Mouse (Mus musculus): Measurements from ENCODE around the gene Mfap5.
A peak's percentile ranks its signal among the peaks of the same experiment; 100 is the strongest.
"Not testable (repeated sequence)": the region's sequence is repeated elsewhere in the genome, so short reads cannot be mapped to it uniquely, and the experiment has no call there.

The Mfap5 gene

DNA sequence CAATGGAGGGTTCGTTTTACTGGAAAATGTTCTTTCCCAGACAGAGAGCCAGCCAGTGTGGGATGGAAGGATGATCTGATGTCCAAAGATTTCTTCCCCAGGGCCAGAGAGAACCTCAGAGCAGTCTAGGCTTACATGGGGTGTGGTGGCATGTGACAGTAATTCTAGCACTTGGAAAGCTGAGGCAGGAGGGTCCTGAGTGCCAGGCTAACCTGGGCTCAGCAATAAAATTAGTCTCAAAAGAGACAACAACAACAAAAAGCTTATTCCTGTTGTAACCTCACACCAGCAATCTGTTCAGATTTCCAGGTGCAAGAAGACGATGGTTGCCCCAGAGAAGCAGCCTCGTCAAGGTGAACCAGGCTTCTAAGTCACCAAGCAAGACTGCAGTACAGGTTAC is at the start of gene Mfap5:
Gene Mfap5 (plus strand): TSS at position 301 of the 400 bp plus-strand sequence.
- no peak for DNase-seq

DNA sequence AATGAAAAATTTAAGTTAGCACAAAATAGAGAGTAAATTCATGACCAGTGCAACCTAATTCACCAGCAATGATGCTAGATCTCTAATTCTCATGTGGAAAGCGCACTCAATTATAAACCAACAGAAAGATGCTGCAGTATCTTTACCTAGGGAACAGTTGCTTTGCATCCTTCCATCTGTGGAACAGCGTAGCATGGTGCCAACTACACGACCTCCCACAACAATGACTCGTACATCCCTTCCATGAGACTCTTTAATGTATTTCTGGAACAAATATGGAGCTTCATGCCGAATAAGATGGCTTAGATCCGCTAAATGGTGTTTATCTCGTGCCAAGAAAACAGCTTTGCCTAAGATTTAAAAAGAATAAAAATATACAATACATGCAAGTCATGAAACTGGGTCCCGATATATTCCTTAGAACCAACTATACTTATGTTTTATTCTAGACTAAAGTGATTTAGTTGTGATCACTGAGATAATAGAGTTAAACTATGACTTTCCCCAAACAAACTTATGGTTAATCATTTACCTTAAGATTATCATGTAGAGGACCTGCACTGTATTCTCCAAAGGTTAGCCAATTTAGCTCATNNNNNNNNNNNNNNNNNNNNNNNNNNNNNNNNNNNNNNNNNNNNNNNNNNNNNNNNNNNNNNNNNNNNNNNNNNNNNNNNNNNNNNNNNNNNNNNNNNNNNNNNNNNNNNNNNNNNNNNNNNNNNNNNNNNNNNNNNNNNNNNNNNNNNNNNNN is 46.5 kb upstream of the Mfap5 start:
- no peak for DNase-seq

DNA sequence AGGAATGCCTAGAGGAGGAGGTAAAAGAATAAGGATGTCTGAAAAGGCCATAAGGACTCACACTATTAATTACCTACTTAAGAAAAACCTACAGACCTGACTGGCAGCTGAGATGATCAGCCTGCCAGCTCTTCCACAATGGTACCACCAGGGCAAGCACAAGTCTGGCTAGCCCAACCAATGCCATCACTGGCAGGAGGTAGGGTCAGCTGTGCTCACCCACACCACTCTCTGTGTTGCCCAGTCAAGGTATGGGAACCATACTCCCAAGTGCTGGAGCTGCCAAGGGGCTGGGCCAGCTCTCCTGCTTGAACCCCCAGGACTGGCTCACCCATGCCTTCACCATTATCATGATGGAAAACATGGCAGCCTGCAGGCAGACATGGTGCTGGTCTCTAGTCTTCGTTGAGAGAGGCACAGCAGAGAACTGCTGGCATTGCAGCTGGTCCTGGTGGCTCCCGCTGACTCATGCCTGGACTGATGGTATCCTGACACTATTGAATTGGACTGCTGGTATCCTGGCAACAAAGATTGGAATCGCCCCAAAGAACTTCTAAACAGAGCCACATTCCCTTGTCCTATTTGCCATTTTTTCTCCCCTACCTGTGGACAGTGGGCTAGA is 39.4 kb upstream of the Mfap5 start:
- DNase-seq: no peak

DNA sequence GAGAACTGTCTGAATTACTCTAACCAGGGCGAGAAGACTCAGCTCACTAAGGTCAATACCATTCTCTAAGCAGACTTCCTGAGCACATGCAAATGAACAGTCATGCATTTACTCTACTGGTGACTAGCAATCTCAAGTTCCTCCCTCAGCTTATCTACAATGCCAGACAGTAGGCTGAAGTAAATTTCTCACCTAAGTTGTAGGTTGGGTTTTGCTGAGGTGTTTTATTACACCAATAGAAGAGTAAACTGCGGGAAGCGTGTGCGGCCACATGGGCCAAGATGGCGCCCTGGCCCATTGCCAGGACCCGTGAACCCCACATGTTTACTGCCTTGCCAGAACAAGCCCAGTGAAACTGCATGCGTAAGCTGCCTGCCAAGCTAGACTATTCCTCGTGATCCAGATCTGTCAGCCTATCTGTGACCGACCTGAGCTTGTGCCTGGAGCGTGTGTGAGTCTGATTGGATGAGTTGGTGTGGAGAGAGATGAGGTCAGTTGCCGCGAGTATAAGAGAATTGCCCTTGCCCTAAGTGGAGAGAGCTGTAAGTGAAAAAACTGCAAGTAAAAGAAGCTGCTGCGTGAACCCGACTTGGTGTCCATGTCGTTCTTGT is 36.5 kb upstream of the Mfap5 start:
- DNase-seq: no peak

DNA sequence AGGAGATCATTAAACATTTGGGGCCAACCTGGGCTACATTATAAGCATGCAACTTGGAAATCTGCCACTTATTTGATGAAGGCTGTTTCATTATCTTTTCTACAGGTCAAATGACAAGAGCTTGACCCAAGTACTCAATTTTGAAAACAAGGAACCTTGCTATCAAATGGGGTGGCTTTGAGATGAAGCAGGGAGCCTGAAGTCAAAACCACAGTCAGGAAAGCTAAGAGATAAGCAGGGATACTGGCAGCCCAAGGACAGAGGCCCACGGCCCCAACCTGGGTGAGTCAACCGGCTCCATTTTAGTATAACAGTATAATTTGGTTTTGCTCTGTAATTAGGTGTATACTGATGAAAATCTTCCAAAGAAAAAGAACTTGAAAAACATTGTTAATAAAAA is 35.4 kb upstream of the Mfap5 start:
- DNase-seq: no peak

DNA sequence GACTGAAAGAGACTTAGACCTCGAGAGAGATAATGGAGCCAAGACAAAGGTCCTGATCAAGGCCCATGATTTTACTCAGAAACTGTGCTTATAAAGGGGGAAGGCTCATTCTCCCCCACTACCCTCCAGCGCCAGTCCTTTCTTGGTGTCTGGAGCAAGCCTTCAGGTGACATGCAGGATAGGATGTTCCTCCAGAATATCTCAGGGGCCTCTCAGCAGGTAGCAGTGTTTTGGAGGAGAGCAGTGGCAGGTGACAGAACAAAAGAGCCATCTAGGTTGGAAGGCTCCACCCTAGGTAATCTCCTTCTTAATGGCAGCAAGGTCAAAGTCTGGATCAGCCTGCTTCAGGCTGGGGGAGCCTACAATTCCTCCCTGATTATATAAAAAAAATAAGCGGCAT is 34.2 kb upstream of the Mfap5 start:
- not testable (repeated sequence) for DNase-seq

DNA sequence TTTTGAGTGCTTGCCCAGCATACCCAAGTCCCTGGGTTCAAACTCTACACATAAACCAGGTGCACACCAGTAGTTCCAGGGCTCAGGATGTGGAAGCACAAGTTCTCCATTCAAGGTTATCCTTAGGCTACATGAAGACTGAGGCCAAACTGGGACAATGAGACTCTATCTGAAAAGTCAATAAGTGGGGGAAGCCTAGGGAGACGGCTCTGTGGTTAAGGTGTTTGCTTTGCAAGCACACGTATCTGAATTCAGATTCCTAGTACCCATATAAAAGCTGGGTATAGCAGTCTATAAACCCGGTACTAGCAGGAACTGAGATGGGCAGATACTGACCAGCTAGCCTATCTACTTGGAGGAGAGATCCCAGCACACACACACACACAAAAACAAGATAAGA is 27.6 kb upstream of the Mfap5 start:
- no peak for DNase-seq

DNA sequence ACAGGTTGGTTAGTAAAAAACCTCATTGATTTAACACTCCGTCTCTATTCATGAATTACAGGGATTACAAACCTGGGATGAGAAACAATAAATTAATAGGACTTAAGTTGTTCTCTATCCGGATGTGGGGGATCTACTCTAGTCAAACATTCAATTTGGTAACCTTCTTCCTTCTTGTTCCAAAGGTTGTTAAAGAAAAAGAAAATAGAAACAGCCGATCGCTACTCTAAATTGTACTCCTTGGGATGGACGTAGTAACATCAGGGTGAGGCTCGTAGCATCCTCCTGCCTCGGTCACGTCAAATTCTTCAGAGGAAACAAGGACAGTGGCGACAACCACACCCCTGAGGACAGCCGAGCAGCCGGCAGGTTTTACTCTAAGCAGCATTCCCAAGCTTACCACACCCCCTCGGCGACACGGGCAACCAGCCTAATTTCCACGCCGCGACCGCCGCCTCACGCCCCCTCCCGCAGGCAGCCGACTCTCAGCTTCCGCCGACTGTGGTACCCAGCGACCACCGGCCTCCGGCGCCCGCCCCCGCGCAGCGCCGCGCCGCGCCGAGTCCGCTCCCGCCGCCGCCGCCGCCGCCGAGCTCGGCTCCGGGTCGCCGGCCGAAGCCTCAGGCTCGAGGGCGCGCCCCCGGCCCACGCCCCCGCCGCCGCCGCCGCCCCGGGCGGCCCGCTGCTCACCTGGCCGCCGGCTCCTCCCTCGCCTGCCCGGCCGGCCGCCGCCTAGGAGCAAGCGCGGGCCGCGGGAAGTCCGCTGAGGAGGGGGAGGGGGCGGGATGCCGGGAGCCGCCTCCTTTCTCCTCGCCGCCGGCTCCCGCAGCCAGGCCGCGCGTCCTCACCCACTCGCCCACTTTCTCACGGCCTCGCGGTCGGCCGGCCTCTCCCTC is 20.0 kb upstream of the Mfap5 start:
- peak; percentile 68 for DNase-seq

DNA sequence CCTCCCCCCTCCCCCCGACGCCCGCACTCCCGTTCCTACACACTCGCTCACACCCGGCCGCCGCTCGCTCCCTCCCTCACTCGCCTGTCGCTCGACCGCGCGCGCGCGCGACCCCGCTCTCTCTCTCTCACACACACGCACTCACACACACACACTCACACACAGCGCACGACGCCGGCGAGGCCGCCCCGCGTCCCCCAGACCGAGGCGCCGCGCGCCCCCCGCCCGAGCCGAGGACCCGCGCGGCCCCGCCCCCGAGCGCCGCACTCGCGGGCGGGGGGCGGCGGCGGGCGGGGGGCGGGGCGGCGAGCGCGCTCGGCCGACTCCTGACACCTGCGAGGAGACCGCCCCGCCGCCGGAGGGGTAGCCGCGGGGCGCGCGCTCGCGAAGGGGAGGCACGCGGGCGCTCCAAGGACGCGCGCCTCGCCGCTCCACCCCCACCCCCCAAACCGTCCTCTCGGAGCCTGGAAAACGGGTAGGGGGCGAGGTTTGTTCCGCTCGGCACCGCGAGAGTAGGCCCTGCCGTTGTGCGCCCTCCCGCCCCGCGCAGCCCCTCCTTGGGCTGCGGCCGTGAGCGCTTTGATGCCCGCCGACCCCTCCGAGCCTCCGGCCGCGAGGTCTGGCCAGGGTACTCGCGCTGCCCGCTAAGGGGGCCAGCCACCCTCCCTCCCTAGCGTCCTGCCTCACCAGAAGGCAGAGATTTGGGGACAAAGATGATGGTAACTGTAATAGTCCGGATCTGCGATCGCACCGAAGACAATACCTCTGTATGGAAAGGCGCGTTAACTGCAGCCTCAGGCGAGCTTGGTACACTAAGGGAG is 19.1 kb upstream of the Mfap5 start:
- peak; percentile 93 for DNase-seq

DNA sequence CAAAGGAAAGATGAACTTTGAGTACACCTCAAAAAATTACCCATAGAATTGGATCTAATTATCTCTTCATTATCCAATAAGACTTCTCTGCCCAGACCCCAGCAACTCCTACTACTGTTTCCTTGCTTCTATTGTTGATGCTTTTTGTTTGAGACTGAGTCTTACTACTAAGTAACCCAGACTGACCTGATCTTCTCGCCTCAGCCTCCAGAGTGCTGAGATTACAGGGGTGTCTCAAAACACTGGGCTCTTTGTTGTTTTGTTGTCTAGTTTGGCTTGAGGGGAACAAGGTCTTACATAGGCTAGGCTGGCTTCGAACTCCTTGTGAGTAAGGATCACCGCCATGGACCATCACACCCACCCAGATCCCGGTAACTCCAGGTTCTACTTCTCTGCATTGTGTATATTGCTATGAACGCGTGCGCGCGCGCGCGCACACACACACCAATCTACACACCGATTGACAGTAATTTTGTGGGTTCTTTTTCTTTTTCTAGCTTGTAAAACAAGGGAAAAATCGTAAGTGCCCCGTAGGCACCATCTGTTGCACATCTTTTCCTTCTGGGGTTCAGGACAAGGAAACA is 14.6 kb upstream of the Mfap5 start:
- no peak for DNase-seq

DNA sequence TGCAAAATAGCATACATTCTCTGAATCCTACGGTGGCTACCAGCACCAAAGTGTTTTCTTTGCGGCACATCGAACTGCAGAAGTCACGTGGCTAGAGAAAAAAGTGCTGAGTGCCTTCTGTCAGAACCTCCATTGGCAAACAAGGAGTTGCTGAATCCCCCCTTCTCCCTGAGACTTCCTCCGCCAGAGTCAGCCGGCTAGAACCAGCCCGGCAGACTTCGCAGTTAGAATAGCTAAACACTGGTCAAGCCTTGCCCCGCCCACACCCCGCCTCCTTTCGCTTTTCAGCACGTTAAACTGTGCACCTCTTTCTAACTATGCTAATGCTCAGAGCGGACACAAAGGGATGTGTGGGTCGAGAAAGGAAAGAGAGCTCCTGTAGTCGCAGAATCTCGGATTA is 14.1 kb upstream of the Mfap5 start:
- DNase-seq: peak; percentile 90

DNA sequence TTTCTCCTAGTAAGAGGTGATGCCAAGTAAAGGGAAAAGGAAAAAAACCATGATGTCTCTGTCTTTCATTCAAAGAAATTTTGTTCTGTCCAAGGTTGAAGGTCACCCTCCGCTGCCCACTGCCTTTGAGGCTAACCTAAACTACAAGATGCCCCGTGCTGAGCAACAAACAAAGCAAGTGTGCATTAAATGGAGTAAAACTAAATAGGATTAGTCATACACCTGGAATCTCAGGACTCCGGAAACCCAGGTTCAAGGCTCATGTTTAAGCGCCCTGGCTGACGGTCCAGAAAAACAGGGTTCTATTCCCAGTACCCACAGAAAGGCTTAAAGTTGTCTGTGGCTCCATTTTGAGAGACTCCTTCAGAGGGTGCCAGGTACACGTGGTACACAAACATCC is 13.2 kb upstream of the Mfap5 start:
- no peak for DNase-seq

DNA sequence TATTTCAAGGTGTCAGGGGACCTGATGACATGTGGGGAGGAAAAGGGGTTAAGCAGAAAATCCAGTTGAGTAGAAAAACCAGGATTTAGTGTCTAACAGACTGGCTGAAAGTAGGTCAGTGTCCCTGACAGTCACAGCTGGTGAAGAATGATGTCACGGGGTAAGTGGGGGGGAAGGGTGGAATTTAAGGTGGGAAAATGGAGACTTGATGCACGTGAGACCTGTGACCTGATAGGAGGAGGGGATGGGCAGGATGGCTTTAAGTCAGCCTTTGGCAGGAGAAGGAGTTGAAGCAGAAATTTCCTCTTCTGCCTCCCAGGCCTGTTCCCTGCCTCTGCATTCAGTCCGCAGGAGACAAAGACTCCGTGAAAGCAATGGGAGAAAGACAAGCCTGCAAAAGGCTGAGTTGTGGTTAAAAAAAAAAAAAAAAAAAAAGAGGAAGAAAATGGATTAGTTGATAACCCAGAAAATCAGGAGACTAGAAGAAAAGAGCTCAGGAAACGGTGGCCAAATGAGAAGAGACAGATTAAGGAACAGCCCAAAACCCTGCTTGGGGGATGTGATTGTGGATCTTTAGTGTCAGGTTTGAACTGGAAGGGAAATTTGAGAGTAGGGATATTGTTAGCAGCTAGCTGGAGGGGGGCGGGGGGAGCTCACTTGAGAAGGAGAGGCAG is 11.7 kb upstream of the Mfap5 start:
- peak; percentile 89 for DNase-seq

DNA sequence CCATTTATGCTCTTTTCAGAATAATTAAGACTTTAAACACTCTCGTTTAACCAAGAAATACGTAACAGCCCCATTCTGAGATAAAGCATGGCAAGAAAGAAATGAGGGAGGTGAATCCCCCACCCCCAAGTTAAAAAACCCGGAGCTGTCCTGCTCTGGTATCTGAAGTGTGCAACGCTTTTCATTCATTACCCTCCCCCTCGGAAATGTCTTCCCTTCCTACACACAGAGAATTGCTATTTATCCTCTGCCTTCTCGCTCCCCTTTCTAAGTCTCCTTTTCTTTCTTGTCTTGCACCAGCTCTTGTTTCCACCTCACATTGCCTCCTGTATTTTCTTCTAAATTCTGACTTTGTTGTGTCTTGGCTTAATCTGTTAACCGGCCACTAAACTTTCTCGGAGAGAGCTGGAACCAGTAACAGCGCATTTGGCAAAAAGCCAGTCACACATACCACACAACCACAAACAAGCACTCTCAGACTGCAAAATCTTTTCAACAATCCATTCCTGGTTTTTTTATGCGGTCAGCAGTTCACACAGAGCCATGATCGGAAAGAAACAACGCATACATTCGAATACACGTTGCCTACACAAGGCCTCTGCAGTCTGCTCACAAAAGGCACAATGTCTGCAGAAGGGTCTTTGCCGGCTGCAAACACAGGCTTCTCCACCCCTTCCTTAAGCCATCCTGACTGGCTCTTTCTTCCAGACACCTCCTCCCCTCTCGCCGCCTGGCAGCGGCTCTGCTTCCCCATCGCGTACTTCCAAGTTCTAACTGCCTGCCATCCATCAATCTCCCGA is 10.4 kb upstream of the Mfap5 start:
- peak; percentile 63 for DNase-seq

DNA sequence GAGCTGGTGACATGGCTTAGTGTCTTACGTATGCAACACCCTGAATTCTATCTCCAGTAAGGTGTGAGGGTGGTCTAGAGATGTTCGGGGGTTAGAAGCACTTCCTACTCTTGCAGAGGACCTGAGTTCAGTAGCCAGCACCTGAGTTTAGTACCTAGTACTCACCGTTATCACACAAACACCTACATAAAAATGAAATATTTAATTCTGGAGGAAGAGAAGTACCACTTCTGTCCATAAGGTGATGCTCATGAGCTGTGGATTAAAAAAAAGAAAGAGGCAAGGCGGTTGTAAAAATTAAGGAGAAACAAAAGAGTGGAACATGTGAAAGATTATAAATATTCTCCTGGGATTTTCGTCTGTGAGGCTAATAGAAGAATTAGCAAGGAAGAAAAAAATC is 9.1 kb upstream of the Mfap5 start:
- DNase-seq: peak; percentile 61

DNA sequence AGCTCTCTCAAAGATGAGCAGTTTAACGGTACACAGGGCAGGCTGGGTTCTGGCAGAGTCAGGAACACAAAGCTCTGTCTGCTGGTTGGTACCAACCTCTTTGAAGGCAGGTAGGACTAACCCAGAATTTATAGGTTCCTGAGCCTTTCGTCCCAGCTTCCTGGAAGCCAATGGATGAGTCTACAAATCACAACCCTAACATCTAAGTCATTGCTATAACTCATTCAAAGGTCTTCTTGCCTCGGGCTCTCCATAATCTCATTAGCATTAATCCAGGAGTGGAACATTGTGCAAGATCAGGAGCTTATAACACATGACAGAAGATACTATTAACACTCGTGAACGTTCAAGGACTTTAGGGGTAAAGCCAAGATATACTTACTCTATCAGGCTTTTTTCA is 7.0 kb upstream of the Mfap5 start, which contains the start of gene Rimklb:
Gene Rimklb (minus strand): TSS at position 101 of the 400 bp plus-strand sequence.
- peak; percentile 54 for DNase-seq

DNA sequence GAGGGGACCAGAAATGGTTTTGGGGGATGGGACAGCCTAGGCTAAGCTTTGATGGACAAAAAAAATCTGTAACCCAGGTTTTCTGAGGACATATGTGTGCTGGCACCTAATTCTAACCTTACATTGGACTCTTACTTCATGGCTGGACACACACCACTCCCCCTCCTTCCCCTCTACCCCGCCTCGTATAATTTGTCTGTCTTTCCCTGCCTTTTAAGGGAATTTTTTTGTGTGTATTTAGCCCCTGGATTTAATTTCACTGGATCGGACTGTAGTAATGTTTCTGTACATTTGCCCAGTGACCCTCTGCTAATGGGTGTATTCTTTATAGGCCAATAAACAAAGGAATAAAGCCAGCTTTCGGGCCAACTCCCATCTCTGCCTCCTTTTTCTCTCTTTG is 604 bp upstream of the Mfap5 start:
- no peak for DNase-seq

DNA sequence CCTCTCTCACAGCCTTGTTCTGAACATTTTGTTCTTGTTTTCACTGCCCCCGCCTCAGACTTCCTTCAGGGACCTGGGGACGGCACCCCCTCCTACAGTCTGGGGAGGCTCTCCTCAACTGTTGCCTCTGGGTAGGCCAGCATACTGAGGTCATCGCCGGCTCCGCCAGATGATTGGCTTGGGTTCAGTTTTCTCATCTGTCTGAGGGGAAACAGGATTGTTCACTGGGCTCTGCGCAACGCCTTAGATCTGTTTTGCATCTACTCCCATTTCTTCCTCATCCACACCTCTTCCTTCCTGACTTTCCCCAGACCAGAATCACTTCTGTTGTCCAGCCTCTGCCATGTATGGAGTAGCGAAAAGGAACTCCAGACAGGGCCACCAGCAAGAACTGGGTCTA is 2.8 kb downstream of the Mfap5 start:
- no peak for DNase-seq

DNA sequence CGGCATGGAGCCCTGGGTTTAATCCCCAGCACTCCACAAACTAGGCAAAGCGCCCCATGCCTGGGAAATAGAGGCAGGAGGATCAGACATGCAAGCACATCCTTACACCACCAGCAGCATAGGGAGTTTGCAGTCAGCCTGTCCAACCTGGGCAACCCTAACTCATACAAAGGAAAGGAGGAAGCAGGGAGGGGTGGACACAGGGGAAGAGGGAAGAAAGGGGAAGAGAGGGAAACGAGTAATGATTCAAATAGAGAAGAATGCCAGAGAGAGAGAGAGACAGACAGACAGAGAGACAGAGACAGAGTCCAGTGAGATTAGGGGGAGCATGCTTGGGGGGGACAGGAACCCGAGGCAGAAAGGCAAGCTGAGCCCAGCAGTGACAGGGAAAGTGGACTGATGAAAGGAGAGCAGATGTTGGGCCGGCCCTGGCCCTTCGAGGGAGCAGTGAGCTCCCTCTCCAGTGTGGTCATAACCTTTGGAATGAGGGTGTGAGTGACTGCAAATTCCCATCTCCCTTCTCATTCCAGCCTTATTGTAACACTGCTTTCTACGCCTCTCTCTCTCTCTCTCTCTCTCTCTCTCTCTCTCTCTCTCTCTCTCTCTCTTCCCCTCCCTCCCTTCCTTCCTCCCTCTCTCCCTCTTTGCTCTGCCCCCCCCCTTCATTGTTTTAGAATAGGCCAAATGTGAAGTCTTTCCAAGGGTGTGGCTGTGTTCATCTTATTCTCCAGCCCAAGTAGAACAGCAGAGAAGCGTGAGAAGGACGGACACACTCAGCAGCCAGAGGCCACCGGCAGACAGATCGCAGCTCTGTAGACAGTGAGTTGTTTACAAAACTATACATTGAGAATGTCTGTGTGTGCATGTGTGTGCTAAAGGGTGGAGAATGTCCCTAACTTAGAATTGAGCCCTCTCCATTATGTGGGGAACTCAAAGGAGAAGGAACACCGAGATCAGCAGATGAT is 7.6 kb downstream of the Mfap5 start:
- no peak for DNase-seq
